Mouse (Mus musculus) CH12.LX (cell line): ENCODE measurements around the gene Ces2g. TPM values are rescaled to one million over a fixed set of nuclear protein-coding genes. Genes with fewer than 3 reads are reported as not detected.

ENCODE experiments used
- DNase-seq: peaks from one replicate; pipeline ENCODE4 v3.0.0-alpha.2; 2013; ENCODE audit errors: extremely low read depth
- H3K27ac ChIP-seq: 2 replicates; pipeline ENCODE4 v1.5.1; 2012; ENCODE audit warnings: low read depth, mild to moderate bottlenecking, control low read depth, moderate library complexity; ENCODE audit not compliant: insufficient read depth
- H3K27me3 ChIP-seq: replicated peaks from 2 replicates; pipeline ENCODE3; 2012; ENCODE audit warnings: inconsistent platforms
- H3K36me3 ChIP-seq, 2 experiments: replicated peaks in 1 of 2; 2 replicates each; pipeline versions ENCODE3 to v1.6.1; 2012; ENCODE audit warnings: inconsistent platforms in 1 of 2, low read length in 1 of 2, mild to moderate bottlenecking in 1 of 2, mixed read lengths in 1 of 2, moderate library complexity in 1 of 2; ENCODE audit not compliant: control insufficient read depth in 1 of 2, insufficient read depth in 1 of 2
- H3K4me1 ChIP-seq, 2 experiments: 2 replicates each; pipeline ENCODE4 v1.6.1; 2012; ENCODE audit warnings: inconsistent platforms in 1 of 2, moderate library complexity in 1 of 2; ENCODE audit not compliant: insufficient read depth in 2 of 2, control insufficient read depth in 1 of 2
- H3K4me2 ChIP-seq: 2 replicates; pipeline ENCODE4 v1.6.1; 2012; ENCODE audit warnings: low read depth, mild to moderate bottlenecking, control low read depth; ENCODE audit not compliant: poor library complexity, insufficient read depth, severe bottlenecking
- H3K4me3 ChIP-seq, 3 experiments: fragments of 150-350 bp in 1 of 3; sonication (generic) in 1 of 3; replicated peaks in 1 of 3; 2 replicates each; pipeline versions ENCODE3 to v1.5.1; 2011 to 2012; ENCODE audit warnings: low read depth in 2 of 3, low read length in 2 of 3, mild to moderate bottlenecking in 2 of 3, moderate library complexity in 2 of 3, control low read depth in 1 of 3, improper control_type of control experiment in 1 of 3, inconsistent platforms in 1 of 3, mixed read lengths in 1 of 3; ENCODE audit not compliant: poor library complexity in 1 of 3
- H3K79me2 ChIP-seq: replicated peaks from 2 replicates; pipeline ENCODE4 v1.6.1; 2012; ENCODE audit warnings: mild to moderate bottlenecking, moderate library complexity; ENCODE audit not compliant: control insufficient read depth, poor library complexity, insufficient read depth, severe bottlenecking; ENCODE audit errors: extremely low read depth
- H3K9ac ChIP-seq: 2 replicates; pipeline ENCODE4 v1.6.1; 2012; ENCODE audit warnings: low read depth, mild to moderate bottlenecking, control low read depth, moderate library complexity; ENCODE audit not compliant: insufficient read depth
- H3K9me3 ChIP-seq: replicated peaks from 2 replicates; pipeline ENCODE3; 2012; ENCODE audit warnings: low read length, inconsistent platforms, mixed read lengths
- CHD2 ChIP-seq: IDR thresholded peaks from 2 replicates; pipeline ENCODE4 v1.6.1; 2011; ENCODE audit warnings: low read length, improper control_type of control experiment
- CTCF ChIP-seq, 2 experiments: IDR thresholded peaks in 1 of 2; conservative IDR thresholded peaks in 1 of 2; 2 replicates each; pipeline ENCODE4 v1.5.1; 2011 to 2012; ENCODE audit warnings: low read depth in 2 of 2, low read length in 2 of 2, improper control_type of control experiment in 1 of 2, inconsistent platforms in 1 of 2, mild to moderate bottlenecking in 1 of 2, moderate library complexity in 1 of 2
- ELF1 ChIP-seq: IDR thresholded peaks from 2 replicates; pipeline ENCODE4 v1.6.1; 2014; ENCODE audit warnings: low read depth, mild to moderate bottlenecking, inconsistent platforms, low read length, improper control_type of control experiment
- EP300 ChIP-seq: IDR thresholded peaks from 2 replicates; pipeline ENCODE4 v1.6.1; 2011; ENCODE audit warnings: low read length, improper control_type of control experiment
- ETS1 ChIP-seq: conservative IDR thresholded peaks from 2 replicates; pipeline ENCODE4 v1.6.1; 2012; ENCODE audit warnings: low read depth, mild to moderate bottlenecking, inconsistent platforms, low read length, improper control_type of control experiment, moderate library complexity
- IRF4 ChIP-seq: IDR thresholded peaks from 2 replicates; pipeline ENCODE4 v1.6.1; 2014; ENCODE audit warnings: low read depth, mild to moderate bottlenecking, inconsistent platforms, low read length, improper control_type of control experiment
- JUND ChIP-seq: conservative IDR thresholded peaks from 2 replicates; pipeline ENCODE4 v1.6.1; 2011; ENCODE audit warnings: low read depth, low read length, improper control_type of control experiment
- MAFK ChIP-seq: IDR thresholded peaks from 2 replicates; pipeline ENCODE4 v1.6.1; 2011; ENCODE audit warnings: low read length, improper control_type of control experiment; ENCODE audit not compliant: insufficient replicate concordance
- MAX ChIP-seq: IDR thresholded peaks from 2 replicates; pipeline ENCODE4 v1.6.1; 2011; ENCODE audit warnings: low read length, improper control_type of control experiment
- MAZ ChIP-seq: IDR thresholded peaks from 2 replicates; pipeline ENCODE4 v1.6.1; 2012; ENCODE audit warnings: low read depth, mild to moderate bottlenecking, inconsistent platforms, low read length, improper control_type of control experiment, moderate library complexity
- MXI1 ChIP-seq: IDR thresholded peaks from 2 replicates; pipeline ENCODE4 v1.6.1; 2011; ENCODE audit warnings: mild to moderate bottlenecking, low read depth, low read length, improper control_type of control experiment
- NRF1 ChIP-seq: IDR thresholded peaks from 2 replicates; pipeline ENCODE4 v1.6.1; 2014; ENCODE audit warnings: low read depth, mild to moderate bottlenecking, inconsistent platforms, low read length, improper control_type of control experiment, moderate library complexity
- RAD21 ChIP-seq: IDR thresholded peaks from 2 replicates; pipeline ENCODE4 v1.6.1; 2011; ENCODE audit warnings: low read depth, mild to moderate bottlenecking, low read length, improper control_type of control experiment, moderate library complexity
- SMC3 ChIP-seq: IDR thresholded peaks from 2 replicates; pipeline ENCODE4 v1.6.1; 2011; ENCODE audit warnings: low read depth, low read length, improper control_type of control experiment
- TBP ChIP-seq: conservative IDR thresholded peaks from 2 replicates; pipeline ENCODE4 v1.6.1; 2011; ENCODE audit warnings: low read depth, low read length, improper control_type of control experiment
- ZKSCAN1 ChIP-seq: IDR thresholded peaks from 2 replicates; pipeline ENCODE4 v1.6.1; 2012; ENCODE audit warnings: low read depth, inconsistent platforms, low read length, improper control_type of control experiment, borderline replicate concordance
- ZMIZ1 ChIP-seq: IDR thresholded peaks from 2 replicates; pipeline ENCODE4 v1.6.1; 2012; ENCODE audit warnings: low read depth, mild to moderate bottlenecking, inconsistent platforms, low read length, improper control_type of control experiment
- dilution Hi-C: fragments of 300-500 bp; cut with MboI; formaldehyde crosslinking; loops from 2 replicates; pipeline ENCODE4 v1.14.3; 2020; ENCODE audit warnings: low sequenced_read_pairs; ENCODE audit not compliant: extremely low pct_unique_long_range_greater_than_20kb, extremely low pct_ligation_motif_present
- in situ Hi-C: fragments of 300-500 bp; cut with MboI; formaldehyde crosslinking; loops from 3 replicates; pipeline ENCODE4 v1.14.3; 2019; ENCODE audit warnings: low sequenced_read_pairs, low pct_ligation_motif_present, low pct_unique_long_range_greater_than_20kb, mixed read lengths
- polyA plus RNA-seq: library from polyadenylated mRNA; unstranded; fragments of >175 nt; gene quantifications from 2 replicates; pipeline ENCODE4 v1.2.1, GENCODE M21; 2012; ENCODE audit warnings: low read depth; ENCODE audit not compliant: insufficient read length
- total RNA-seq, 2 experiments: library from RNA; depleted of rRNA; stranded (reverse); fragments of 300-350 nt in 1 of 2; fragments of >200 nt in 1 of 2; gene quantifications; 2 replicates each; pipeline ENCODE4 v1.2.3; 2012 to 2014

The Ces2g gene
- total and polyA plus RNA-seq, 3 experiments = 0.07 to 0.30 (median 0.11) TPM

DNA sequence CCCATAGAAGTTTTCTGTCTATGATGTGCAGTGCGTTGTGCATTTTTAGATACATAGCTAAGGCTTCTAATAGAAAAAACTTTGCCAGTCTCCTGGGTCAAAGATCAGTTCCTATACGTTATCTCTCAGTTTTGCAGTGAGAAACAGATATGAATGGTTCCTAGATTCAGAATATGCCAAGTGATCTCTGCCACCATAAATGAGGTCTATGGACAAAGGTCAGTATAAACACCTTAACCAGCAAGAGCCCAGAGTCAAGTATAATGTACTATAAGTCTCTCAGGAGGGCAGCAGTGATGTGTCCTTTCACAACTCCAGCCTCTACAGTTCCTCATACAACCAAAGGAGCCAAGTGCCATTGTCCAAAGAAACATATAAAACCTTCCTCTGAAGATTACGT is 34.2 kb upstream of the Ces2g start:
- TF ChIP-seq EP300 (no peak), ETS1 (no peak), MAZ (no peak), MXI1 (no peak), TBP (no peak), SMC3 (no peak), MAFK (no peak), JUND (no peak), CHD2 (no peak), MAX (no peak), RAD21 (no peak), IRF4 (no peak), ELF1 (no peak), ZKSCAN1 (no peak), CTCF (conservative IDR thresholded peaks at IDR 0.05 in 1 of 2, IDR thresholded peaks at IDR 0.05 in 1 of 2; ENCODE audit: low read depth in 2 of 2, low read length in 2 of 2) (no peak), ZMIZ1 (no peak)
- Histone ChIP-seq H3K9ac (no peak overlapping the region), H3K4me2 (no peak overlapping the region), H3K4me1 (peaks cover 0 to 5% of the 10 kb centered on the region in 2 experiments; a peak in 1 of 4 replicates), H3K9me3 (no peaks in the 10 kb centered on the region), H3K36me3 (no peaks in the 10 kb centered on the region), H3K4me3 (no peak overlapping the region), H3K27ac (no peak overlapping the region), H3K27me3 (no peaks in the 10 kb centered on the region), H3K79me2 (no peaks in the 10 kb centered on the region)
- dilution Hi-C loops = no loop called here
- in situ Hi-C loops = loop anchor here (10.0 kb wide), 1 partner anchor 92 kb away; the partner anchor contains the start of gene Ces2b
- DNase-seq = no peak

DNA sequence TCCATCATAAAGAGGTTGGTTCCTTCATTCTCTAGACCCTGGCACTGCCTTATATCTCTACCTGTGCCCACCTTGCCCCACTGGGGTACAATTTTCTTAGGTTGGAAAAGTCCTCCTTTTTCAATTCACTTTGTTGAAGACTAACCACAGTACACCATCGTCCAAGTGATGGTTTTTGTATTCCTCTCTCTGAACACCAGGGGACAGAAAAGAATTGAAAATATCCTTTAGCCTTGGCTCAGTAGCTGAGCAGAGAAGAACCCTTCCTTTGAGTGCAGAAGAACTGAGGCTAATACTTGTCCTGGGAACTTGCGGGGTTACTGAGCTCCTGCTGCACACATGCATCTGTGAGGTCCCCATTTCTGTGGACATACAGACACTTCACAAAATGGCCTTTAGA is 16.9 kb upstream of the Ces2g start:
- no peaks in the 10 kb centered on the region for H3K79me2 ChIP-seq
- H3K9ac ChIP-seq = no peak overlapping the region
- in situ Hi-C loops (no loop called here), dilution Hi-C loops (no loop called here)
- H3K4me3 ChIP-seq = no peak overlapping the region
- no peak for DNase-seq
- no peaks in the 10 kb centered on the region for H3K9me3 ChIP-seq
- no peaks in the 10 kb centered on the region for H3K27me3 ChIP-seq
- no peak overlapping the region for H3K27ac ChIP-seq
- no peak overlapping the region for H3K4me2 ChIP-seq
- peaks cover 0 to 4% of the 10 kb centered on the region in 2 experiments; a peak in 1 of 4 replicates for H3K4me1 ChIP-seq
- H3K36me3 ChIP-seq = no peaks in the 10 kb centered on the region
- TF ChIP-seq CHD2 = no peak
- TF ChIP-seq NRF1 = no peak
- TF ChIP-seq RAD21 = peak; percentile 24
- TF ChIP-seq CTCF (conservative IDR thresholded peaks at IDR 0.05 in 1 of 2, IDR thresholded peaks at IDR 0.05 in 1 of 2; ENCODE audit: low read depth in 2 of 2, low read length in 2 of 2) = peak in 1 of 2 experiments; percentile 37; a peak in 2 of 4 replicates
- TF ChIP-seq MAFK = no peak
- TF ChIP-seq, all 38 proteins: peak for 2
